In genomic region chr3:144436076-144436475, GRCm38 (mm10) we compare ENCODE assay signal across 19 mouse cellular contexts.
"Had no signal": no experiment of that assay in that cellular context is flagged by ENCODE, and none has a peak within 500 bp of the region (broad histone marks: within the 10 kb centered on the region; RNA-seq: fewer than 3 reads in every experiment).

No protein-coding gene starts in this region.

- H3K4me2 ChIP-seq: lung, embryonic 14.5 days; midbrain, embryonic 12.5 days; neural tube, embryonic 13.5 days; neural tube, embryonic 15.5 days had no signal

- H3K27ac ChIP-seq: midbrain, embryonic 10.5 days; midbrain, embryonic 12.5 days; neural tube, embryonic 13.5 days; neural tube, embryonic 15.5 days had no signal

- DNase-seq: lung, adult 18-20 months; lung, embryonic 14.5 days; lung, postnatal 10 days; lung, postnatal 4 days; midbrain, embryonic 14.5 days; retina, postnatal 1 day; right cerebral cortex, adult 18-20 months; right cerebral cortex, postnatal 25 days; right cerebral cortex, postnatal 4 days; spleen, adult 18-20 months; thymus, adult 18-20 months; thymus, postnatal 14 days; thymus, postnatal 36 days had no signal

- H3K9me3 ChIP-seq: midbrain, embryonic 10.5 days; midbrain, embryonic 12.5 days; neural tube, embryonic 13.5 days; neural tube, embryonic 15.5 days had no signal

- H3K9ac ChIP-seq: lung, embryonic 14.5 days; midbrain, embryonic 12.5 days; neural tube, embryonic 13.5 days; neural tube, embryonic 15.5 days had no signal

- ATAC-seq: midbrain, embryonic 16.5 days had no signal

- H3K27me3 ChIP-seq: midbrain, embryonic 12.5 days; neural tube, embryonic 13.5 days; neural tube, embryonic 15.5 days had no signal

- H3K4me1 ChIP-seq: midbrain, embryonic 10.5 days; midbrain, embryonic 12.5 days; neural tube, embryonic 13.5 days; neural tube, embryonic 15.5 days had no signal

- H3K4me3 ChIP-seq: midbrain, embryonic 10.5 days; midbrain, embryonic 12.5 days; myocyte; neural tube, embryonic 13.5 days; neural tube, embryonic 15.5 days had no signal
